Mouse (Mus musculus) liver, embryonic 12.5 days (tissue): ENCODE measurements around the gene Nup214. TPM values are rescaled to one million over a fixed set of nuclear protein-coding genes. Genes with fewer than 3 reads are reported as not detected.

Experiments used
- ATAC-seq: fragments of 200-750 bp; cut with Nextera tagmentation; 2 replicates; pipeline ENCODE4 v1.8.0; 2017; ENCODE audit warnings: moderate number of reproducible peaks, mild to moderate bottlenecking, moderate library complexity
- H3K27ac ChIP-seq: fragments of 300-500 bp; sonication (generic); 2 replicates; pipeline ENCODE4 v1.5.1; 2016; ENCODE audit warnings: mild to moderate bottlenecking
- H3K27me3 ChIP-seq: fragments of 300-500 bp; sonication (generic); replicated peaks from 2 replicates; pipeline ENCODE4 v1.6.1; 2016; ENCODE audit warnings: mild to moderate bottlenecking, moderate library complexity
- H3K36me3 ChIP-seq: fragments of 300-500 bp; sonication (generic); 2 replicates; pipeline ENCODE4 v1.6.1; 2016; ENCODE audit warnings: mild to moderate bottlenecking, moderate library complexity
- H3K4me1 ChIP-seq: fragments of 300-500 bp; sonication (generic); 2 replicates; pipeline ENCODE4 v1.6.1; 2016
- H3K4me2 ChIP-seq: fragments of 300-500 bp; sonication (generic); 2 replicates; pipeline ENCODE4 v1.6.1; 2016; ENCODE audit warnings: mild to moderate bottlenecking, moderate library complexity
- H3K4me3 ChIP-seq: fragments of 300-500 bp; sonication (generic); 2 replicates; pipeline ENCODE4 v1.5.1; 2016; ENCODE audit warnings: mild to moderate bottlenecking, moderate library complexity
- H3K9ac ChIP-seq: fragments of 300-500 bp; sonication (generic); 2 replicates; pipeline ENCODE4 v1.6.1; 2016; ENCODE audit warnings: mild to moderate bottlenecking, moderate library complexity
- H3K9me3 ChIP-seq: fragments of 300-500 bp; sonication (generic); replicated peaks from 2 replicates; pipeline ENCODE4 v1.6.1; 2016; ENCODE audit warnings: mild to moderate bottlenecking, moderate library complexity
- WGBS: fragments of 180-500 bp; shearing (Covaris S2); methylation state at CpG from one replicate; pipeline ENCODE4 v1.1.7; 2016; ENCODE audit not compliant: insufficient replicate concordance; 5-methylcytosine and 5-hydroxymethylcytosine counted together
- polyA plus RNA-seq: library from polyadenylated mRNA; unstranded; fragments of >200 nt; fragmentation: Nextera tagmentation; extraction: Ambion mirVana; gene quantifications from 2 replicates; pipeline ENCODE4 v1.2.1, GENCODE M21; 2016

Nup214 gene
- polyA plus RNA-seq, 1 experiment from 2014 or later = 67.8 TPM

DNA sequence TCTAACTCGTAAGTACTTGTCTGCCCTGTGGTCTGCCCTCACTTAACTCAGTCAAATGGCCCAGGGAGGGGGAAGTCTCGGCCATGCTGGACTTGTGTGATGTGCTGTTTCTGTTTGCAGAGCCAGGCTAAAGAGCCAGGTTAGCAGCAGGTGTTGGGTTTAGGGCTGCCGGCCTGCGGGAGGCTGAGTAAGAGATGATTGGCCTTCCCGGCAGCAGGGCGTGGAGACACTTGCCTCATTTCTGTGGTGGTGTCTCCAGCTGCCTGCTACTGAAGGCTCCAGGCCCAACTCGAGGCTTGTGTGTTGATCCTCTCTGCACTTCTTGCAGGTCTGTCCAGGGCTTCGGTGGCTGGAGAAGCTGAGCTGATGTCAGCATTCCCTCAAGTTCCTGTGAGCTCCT lies 77.6 kb downstream of the Nup214 start:
- no peak overlapping the region for H3K9ac ChIP-seq
- WGBS = 84% methylated on average over 8 of the region's 8 CpGs
- peaks cover 73% of the 10 kb centered on the region for H3K36me3 ChIP-seq
- no peak for ATAC-seq
- H3K4me3 ChIP-seq = no peak overlapping the region
- H3K4me1 ChIP-seq = peaks cover 20% of the 10 kb centered on the region
- H3K4me2 ChIP-seq = no peak overlapping the region
- H3K27me3 ChIP-seq = no peaks in the 10 kb centered on the region
- no peaks in the 10 kb centered on the region for H3K9me3 ChIP-seq
- no peak overlapping the region for H3K27ac ChIP-seq

DNA sequence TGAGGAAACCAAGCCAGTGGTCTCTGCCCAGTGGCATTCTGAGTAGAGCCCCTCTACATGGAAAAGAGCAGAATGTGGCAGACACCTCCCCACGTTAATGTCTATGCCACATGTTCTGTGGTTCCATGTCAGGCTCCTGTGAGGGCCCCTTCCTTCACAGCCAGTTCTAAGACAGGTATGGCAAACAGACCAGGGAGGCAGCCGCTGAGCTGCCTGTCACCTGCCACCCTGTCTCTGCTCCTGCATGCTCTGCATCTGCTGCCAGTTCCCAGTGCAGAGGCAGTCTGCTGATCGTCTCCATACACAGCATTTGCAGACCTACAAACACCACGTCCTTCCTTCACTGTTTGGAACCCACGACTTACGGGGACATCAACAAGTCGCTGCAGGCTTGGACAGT lies 78.2 kb downstream of the Nup214 start:
- H3K4me1 ChIP-seq = peaks cover 26% of the 10 kb centered on the region
- no peak overlapping the region for H3K9ac ChIP-seq
- H3K36me3 ChIP-seq = peaks cover 66% of the 10 kb centered on the region
- no peak overlapping the region for H3K4me2 ChIP-seq
- H3K9me3 ChIP-seq = no peaks in the 10 kb centered on the region
- H3K27me3 ChIP-seq = no peaks in the 10 kb centered on the region
- no peak overlapping the region for H3K27ac ChIP-seq
- no peak for ATAC-seq
- no peak overlapping the region for H3K4me3 ChIP-seq
- 83% methylated on average over 7 of the region's 7 CpGs for WGBS

DNA sequence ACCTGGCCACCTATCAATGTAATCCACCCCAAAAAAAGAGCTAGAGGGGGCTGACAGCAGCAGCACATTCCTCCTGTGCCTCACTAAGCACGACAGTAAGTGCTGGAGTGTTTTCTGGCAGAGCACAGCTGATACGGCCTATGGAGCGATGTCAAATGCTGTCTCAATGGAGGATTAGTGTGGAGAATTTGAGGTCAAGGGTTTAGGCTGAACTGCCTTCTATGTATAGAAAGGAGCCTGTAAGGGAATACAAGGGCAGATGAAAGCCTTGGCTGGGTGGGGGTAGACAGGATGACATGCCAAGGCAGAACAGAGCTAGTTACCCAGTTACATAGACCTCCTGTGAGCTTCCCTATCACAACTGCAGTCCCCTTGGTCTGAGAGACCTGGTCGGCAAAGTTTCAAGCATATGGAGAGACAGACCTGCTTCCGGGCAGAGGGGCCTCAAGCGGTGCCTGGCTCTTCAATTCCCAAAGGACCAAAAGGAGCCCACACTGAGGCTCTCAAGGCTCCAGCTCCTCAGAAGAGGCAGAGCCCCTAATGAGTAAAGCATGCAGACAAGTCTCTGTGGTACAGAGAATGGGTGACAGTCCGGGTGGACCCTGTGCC lies 81.2 kb downstream of the Nup214 start:
- H3K4me3 ChIP-seq = no peak overlapping the region
- H3K36me3 ChIP-seq = peaks cover 36% of the 10 kb centered on the region
- H3K4me2 ChIP-seq = no peak overlapping the region
- H3K9me3 ChIP-seq = no peaks in the 10 kb centered on the region
- no peaks in the 10 kb centered on the region for H3K27me3 ChIP-seq
- H3K27ac ChIP-seq = no peak overlapping the region; the same call in 1 of the 2 replicates
- WGBS = 70% methylated on average over 7 of the region's 7 CpGs
- H3K4me1 ChIP-seq = peaks cover 49% of the 10 kb centered on the region
- no peak overlapping the region for H3K9ac ChIP-seq
- no peak for ATAC-seq

DNA sequence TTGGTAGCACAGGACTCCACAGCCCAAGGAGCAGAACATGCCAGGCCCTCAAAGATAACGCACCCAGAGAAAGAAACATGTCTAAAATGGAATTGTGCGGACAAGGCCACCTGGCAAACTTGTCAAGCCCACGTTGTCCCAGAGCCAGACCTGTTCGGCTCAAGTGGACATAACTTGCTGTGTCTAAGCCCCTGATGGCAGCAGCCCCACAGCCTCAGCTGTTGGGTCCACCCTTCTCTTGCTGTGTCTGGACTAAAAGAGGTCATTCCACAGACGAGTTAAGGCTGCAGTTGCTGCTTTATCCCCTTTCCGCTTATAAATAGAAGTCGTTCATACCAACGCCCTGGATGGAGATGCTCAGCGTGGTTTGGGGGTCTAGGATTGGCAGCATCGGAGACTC lies 82.3 kb downstream of the Nup214 start:
- H3K4me3 ChIP-seq = no peak overlapping the region
- no peaks in the 10 kb centered on the region for H3K9me3 ChIP-seq
- no peak overlapping the region for H3K9ac ChIP-seq
- 0 out of 2 replicates have a peak overlapping the region, but pooled peaks have one; percentile 26 for H3K27ac ChIP-seq
- ATAC-seq = no peak
- H3K4me2 ChIP-seq = no peak overlapping the region
- WGBS = 80% methylated on average over 10 of the region's 10 CpGs
- peaks cover 25% of the 10 kb centered on the region for H3K36me3 ChIP-seq
- no peaks in the 10 kb centered on the region for H3K27me3 ChIP-seq
- H3K4me1 ChIP-seq = peaks cover 60% of the 10 kb centered on the region

DNA sequence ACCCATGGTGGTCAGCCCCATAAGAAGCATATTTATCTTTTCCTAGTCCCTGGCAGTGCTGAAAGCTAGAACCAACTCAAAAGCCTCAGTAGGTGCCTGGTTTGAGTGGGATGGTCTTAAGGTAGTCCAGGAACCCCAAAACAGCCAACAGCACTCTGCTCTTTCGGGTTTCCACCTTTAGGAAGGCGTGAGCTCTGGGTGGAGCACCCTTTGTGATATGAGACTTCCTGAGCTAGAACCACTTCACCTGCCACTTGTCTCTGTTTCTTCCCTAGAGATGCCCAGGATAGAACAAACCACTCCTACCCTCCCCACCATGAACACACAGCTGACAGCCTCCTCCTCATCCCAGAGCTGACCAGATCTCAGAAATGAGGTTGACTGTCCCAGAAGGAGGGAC lies 83.1 kb downstream of the Nup214 start:
- H3K4me1 ChIP-seq = peaks cover 68% of the 10 kb centered on the region
- 0 out of 2 replicates have a peak overlapping the region, but pooled peaks have one; percentile 45 for H3K27ac ChIP-seq
- H3K9me3 ChIP-seq = no peaks in the 10 kb centered on the region
- H3K27me3 ChIP-seq = no peaks in the 10 kb centered on the region
- H3K9ac ChIP-seq = 0 out of 2 replicates have a peak overlapping the region, but pooled peaks have one; percentile 13
- H3K4me2 ChIP-seq = no peak overlapping the region
- WGBS = 45% methylated on average over 2 of the region's 2 CpGs
- H3K36me3 ChIP-seq = peaks cover 17% of the 10 kb centered on the region
- H3K4me3 ChIP-seq = no peak overlapping the region
- ATAC-seq = no peak

DNA sequence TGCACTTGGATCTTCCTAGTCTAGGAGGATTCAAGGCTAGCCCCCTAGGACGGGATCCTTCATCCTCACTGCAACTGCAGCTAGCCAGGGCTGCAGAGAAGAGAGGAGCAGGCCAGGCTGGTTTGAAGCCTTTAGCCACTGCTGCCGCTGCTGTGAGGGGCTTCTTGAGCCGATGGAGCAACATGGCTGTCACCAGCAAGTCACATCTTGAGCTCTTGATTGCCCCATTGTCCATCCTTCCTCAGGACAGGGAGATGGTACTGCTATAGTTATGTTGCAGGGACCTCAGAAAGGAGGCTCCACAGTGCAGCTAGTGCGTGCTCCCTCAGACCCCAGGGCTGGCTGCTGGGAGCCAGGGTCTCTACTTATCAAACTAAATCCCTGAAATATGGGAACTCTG lies 83.6 kb downstream of the Nup214 start:
- H3K9me3 ChIP-seq = no peaks in the 10 kb centered on the region
- H3K4me3 ChIP-seq = no peak overlapping the region
- no peak overlapping the region for H3K4me2 ChIP-seq
- 69% methylated on average over 4 of the region's 4 CpGs for WGBS
- H3K36me3 ChIP-seq = peaks cover 14% of the 10 kb centered on the region
- no peaks in the 10 kb centered on the region for H3K27me3 ChIP-seq
- 0 out of 2 replicates have a peak overlapping the region, but pooled peaks have one; percentile 13 for H3K9ac ChIP-seq
- 0 out of 2 replicates have a peak overlapping the region, but pooled peaks have one; percentile 45 for H3K27ac ChIP-seq
- peaks cover 72% of the 10 kb centered on the region for H3K4me1 ChIP-seq
- ATAC-seq = no peak

DNA sequence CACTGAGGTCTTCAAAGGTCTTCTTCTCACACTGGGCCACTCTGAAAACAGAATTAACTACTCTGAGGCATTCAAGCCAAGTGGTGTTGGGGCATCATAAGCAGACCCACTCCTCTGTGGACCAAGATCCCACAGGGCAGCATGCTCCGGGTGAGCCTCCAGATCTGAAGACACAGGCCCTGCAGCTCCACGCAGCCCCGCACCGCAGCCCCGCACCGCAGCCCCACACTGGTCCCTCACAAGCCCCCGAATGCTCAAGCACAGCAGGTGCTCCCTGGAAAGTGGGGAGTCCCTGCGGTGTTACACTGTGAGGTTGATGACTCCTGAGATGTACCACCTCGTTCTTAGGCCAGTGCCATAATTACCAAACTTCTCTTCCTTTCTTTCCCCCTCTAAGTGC lies 84.0 kb downstream of the Nup214 start:
- 85% methylated on average over 9 of the region's 9 CpGs for WGBS
- Histone ChIP-seq H3K4me3 (no peak overlapping the region), H3K4me2 (no peak overlapping the region), H3K9me3 (no peaks in the 10 kb centered on the region), H3K27me3 (no peaks in the 10 kb centered on the region), H3K9ac (no peak overlapping the region), H3K27ac (no peak overlapping the region), H3K4me1 (peaks cover 77% of the 10 kb centered on the region), H3K36me3 (peaks cover 13% of the 10 kb centered on the region)
- no peak for ATAC-seq

DNA sequence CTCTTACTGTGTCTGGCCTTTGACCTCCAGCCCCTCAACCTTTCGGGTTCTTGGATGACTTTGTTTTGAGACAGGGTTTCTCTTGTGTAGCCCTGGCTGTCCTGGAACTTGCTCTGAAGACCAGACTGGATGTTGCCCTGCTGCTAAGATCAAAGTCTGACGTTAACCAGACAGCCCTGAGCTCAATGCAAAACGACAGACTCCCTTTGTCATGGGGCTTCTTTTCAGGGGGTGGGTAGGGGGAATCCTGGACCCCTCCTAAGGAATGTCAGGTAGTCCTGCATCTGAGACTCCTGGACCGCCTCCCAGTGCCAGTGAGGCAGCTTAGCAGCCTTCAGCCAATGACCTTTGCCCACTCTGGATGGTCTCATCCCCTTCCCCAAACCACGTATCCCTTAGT lies 84.5 kb downstream of the Nup214 start:
- no peaks in the 10 kb centered on the region for H3K27me3 ChIP-seq
- 58% methylated on average over 5 of the region's 5 CpGs for WGBS
- no peak overlapping the region for H3K4me3 ChIP-seq
- H3K4me1 ChIP-seq = peaks cover 81% of the 10 kb centered on the region
- ATAC-seq = no peak
- H3K27ac ChIP-seq = peak overlapping the region; percentile 30; the same call in 1 of the 2 replicates
- peaks cover 8% of the 10 kb centered on the region for H3K36me3 ChIP-seq
- H3K9ac ChIP-seq = no peak overlapping the region
- no peak overlapping the region for H3K4me2 ChIP-seq
- H3K9me3 ChIP-seq = no peaks in the 10 kb centered on the region

DNA sequence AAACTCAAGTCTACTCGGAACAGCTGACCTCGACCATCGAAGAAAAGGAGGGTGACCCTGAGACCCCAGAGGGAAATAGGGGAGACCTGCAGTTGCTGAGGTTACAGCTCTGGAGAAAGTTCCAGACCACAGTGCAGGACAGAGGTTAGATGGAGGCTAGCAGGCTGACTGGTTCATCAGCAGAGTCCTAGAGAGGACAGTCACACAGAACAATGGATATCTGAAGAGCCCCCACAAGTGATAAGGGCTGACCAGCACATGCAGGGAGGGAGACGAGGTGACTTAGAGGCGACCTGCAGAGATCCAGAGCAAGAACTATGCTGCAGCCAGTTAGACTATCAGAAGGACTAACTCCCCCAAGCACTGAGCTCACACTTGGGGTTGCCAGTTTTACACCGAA lies 85.4 kb downstream of the Nup214 start:
- Histone ChIP-seq H3K4me1 (peaks cover 88% of the 10 kb centered on the region), H3K27me3 (no peaks in the 10 kb centered on the region), H3K27ac (no peak overlapping the region), H3K4me3 (no peak overlapping the region), H3K36me3 (peaks cover 11% of the 10 kb centered on the region), H3K9me3 (no peaks in the 10 kb centered on the region), H3K4me2 (no peak overlapping the region), H3K9ac (no peak overlapping the region)
- no peak for ATAC-seq
- WGBS = 62% methylated on average over 6 of the region's 6 CpGs

DNA sequence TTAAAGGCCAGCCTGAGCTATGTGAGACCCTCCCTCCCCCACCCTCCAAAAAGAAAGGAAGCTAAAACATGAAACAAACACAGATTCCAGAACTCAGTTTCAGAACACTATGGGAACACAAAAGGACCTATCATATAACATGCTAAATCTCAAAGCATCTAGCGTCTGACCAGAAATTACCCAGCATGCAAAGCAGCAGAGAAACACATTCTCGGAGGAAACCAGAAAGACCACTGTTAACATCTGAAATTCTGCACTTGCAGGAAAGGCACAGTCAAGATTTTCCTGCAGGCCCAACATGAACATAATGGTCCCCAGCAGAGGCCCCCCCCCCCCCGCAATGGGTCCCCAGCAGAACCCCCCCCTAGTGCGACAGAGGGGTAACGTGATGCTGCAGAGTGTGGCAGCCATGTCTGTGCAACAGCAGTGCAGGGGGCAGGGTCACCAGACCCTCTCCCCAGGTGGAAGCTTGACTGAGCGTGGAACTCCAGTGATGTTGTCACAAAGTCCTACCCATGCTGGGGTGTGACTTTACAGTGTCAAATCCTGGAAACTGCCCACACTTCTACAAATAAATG lies 86.1 kb downstream of the Nup214 start:
- H3K27me3 ChIP-seq = no peaks in the 10 kb centered on the region
- H3K4me3 ChIP-seq = no peak overlapping the region
- no peak overlapping the region for H3K4me2 ChIP-seq
- peak overlapping the region; percentile 83 for H3K27ac ChIP-seq
- peaks cover 16% of the 10 kb centered on the region for H3K36me3 ChIP-seq
- H3K9me3 ChIP-seq = no peaks in the 10 kb centered on the region
- no peak overlapping the region for H3K9ac ChIP-seq
- H3K4me1 ChIP-seq = peaks cover 88% of the 10 kb centered on the region
- no peak for ATAC-seq
- 75% methylated on average over 6 of the region's 6 CpGs for WGBS

DNA sequence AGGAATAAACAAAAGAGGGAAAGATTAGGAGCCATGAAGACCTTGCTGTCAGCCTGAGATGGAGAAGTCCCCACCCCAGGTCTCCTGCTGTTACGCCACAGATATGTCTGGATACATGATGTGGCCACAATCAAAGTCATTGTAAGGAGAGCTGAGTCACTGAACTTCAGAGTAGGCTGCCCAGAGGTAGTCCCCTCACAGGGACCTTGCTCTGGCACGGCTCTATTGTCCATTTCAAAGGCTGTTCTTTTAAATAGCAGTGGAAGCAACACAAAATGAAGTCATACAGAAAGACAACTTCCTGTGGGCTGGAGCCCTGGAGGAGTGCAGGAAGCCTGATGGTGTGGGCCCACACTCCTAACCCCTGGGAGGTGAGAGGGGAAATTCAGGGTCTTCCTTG lies 87.0 kb downstream of the Nup214 start:
- peaks cover 25% of the 10 kb centered on the region for H3K36me3 ChIP-seq
- peak overlapping the region; percentile 83 for H3K27ac ChIP-seq
- peak; percentile 80 for ATAC-seq
- WGBS = 23% methylated on average over 2 of the region's 2 CpGs
- peak overlapping the region; percentile 59 for H3K4me2 ChIP-seq
- H3K27me3 ChIP-seq = no peaks in the 10 kb centered on the region
- peaks cover 91% of the 10 kb centered on the region for H3K4me1 ChIP-seq
- H3K9ac ChIP-seq = peak overlapping the region; percentile 57
- no peak overlapping the region for H3K4me3 ChIP-seq
- H3K9me3 ChIP-seq = no peaks in the 10 kb centered on the region

DNA sequence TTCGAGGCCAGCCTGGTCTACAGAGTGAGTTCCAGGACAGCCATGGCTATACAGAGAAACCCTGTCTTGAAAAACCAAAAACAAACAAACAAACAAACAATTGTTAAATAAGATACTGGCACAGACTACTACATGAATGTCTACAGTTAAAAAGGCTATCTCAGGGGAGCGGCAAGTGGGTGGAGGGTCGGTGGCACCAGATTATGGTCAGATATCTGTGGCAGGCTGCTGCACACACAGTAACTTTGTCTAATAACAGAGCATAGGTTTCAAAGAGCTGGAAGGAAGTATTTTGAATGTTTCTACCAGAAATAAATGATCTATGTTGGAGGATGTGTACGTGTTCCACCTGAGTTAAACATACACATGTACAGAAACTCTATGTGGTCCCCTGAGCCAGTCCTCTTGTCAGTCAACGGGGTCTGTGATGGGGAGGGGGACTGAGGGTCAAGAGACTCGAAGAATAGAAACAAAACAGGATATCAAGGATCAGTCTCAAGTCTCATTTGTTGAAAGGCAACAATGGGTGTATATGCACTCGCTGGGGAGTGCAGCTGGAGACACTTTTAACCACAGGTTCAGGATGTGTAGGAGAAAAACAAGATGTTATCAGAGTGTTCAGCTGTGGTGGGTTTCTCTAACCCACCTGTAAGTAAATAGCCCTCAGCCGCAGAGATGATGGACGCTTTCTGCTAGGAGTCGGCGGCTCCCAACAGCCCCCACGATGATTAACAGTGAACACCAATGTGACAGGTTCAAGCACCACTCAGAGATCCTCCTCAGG lies 87.7 kb downstream of the Nup214 start:
- no peaks in the 10 kb centered on the region for H3K9me3 ChIP-seq
- H3K4me1 ChIP-seq = peaks cover 88% of the 10 kb centered on the region
- peak overlapping the region; percentile 59 for H3K4me2 ChIP-seq
- peak overlapping the region; percentile 23; the same call in 1 of the 2 replicates for H3K4me3 ChIP-seq
- 29% methylated on average over 12 of the region's 12 CpGs for WGBS
- H3K27me3 ChIP-seq = no peaks in the 10 kb centered on the region
- H3K27ac ChIP-seq = peak overlapping the region; percentile 83
- ATAC-seq = peak; percentile 76
- peak overlapping the region; percentile 57 for H3K9ac ChIP-seq
- peaks cover 32% of the 10 kb centered on the region for H3K36me3 ChIP-seq
